Mouse (Mus musculus): ENCODE measurements around the gene Iqgap1. TPM values are rescaled to one million over a fixed set of nuclear protein-coding genes. Genes with fewer than 3 reads are reported as not detected.
A peak's percentile ranks its signal among the peaks of the same experiment; 100 is the strongest.

The Iqgap1 gene
- total RNA-seq, 2 experiments from 2014 or later: 74.3 to 74.9 TPM

GRCm38 (mm10) chr7:80816641-80817040, 9.1 kb downstream of the Iqgap1 start:
- DNase-seq: no peak
- intact Hi-C loops (cut with DNase I): no loop called here

DNA sequence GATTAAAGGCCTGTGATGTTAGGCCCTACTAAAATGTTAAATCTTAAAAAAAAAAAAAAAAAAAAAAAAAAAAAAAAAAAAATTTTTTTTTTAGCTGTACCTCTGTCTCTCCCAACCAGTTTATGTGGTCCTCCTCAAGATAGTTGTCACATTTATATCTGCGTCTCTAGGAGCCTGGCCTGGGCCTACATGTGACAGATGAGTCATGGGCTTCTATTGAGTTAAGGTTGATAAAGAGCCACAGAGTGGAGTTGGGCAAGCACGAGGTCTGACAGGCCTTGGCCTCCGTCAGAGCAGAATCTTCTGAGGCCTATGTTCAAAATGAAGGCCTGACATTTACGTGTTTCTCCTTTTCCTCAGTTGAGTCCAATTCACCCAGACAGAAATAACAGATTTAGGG, 12.4 kb downstream of the Iqgap1 start:
- DNase-seq: no peak
- intact Hi-C loops (cut with DNase I): no loop called here

- no peak for DNase-seq
- intact Hi-C loops (cut with DNase I): no loop called here
Observed at GRCm38 (mm10) chr7:80806331-80806730, 19.4 kb downstream of the Iqgap1 start.

- DNase-seq: peak; percentile 96
- intact Hi-C loops (cut with DNase I): loop anchor here (2.0 to 5.0 kb wide), 3 partner anchors 41 to 61 kb away; no protein-coding TSS in a partner anchor
Observed at GRCm38 (mm10) chr7:80803173-80803872, 22.5 kb downstream of the Iqgap1 start.

DNA sequence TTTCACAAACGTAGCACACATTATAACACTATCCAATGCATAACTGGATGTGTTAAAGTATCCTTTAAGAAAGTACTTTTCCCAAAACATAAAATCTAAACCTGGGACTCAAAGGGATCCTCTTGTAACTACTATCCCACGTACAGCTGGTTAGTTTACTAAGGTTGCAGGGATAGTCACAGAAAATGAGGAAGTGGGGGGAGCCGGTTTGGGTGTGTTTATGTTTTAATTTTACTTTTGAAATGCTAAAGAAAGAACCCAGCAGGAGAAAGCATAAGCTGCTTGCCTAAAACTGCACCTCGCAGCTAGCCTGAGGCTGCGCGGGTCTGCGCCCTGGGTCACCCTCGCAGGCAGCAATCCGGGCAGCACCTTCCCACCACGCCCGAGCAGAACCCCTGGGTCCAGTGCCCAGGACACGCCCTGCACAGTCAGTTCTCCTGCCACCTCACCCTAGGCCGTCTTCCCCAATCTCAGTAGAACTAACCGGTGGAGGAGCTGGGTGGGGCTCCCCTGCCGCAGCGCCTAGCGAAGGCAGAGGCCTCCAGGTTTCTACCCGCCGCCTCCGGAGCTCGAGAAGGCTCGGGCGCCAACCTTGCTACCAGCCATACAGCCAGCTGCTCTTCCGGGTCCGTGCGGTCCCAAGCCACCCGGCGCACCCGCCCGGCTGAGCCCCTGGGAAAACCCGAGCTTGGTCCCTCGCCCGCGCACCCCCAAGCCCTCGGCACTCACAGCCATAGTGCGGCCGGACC, 23.2 kb downstream of the Iqgap1 start:
- DNase-seq: peak in 1 of 2 experiments; percentile 75
- intact Hi-C loops (cut with DNase I): loop anchor here (2.0 to 5.0 kb wide), 3 partner anchors 42 to 60 kb away; no protein-coding TSS in a partner anchor

DNA sequence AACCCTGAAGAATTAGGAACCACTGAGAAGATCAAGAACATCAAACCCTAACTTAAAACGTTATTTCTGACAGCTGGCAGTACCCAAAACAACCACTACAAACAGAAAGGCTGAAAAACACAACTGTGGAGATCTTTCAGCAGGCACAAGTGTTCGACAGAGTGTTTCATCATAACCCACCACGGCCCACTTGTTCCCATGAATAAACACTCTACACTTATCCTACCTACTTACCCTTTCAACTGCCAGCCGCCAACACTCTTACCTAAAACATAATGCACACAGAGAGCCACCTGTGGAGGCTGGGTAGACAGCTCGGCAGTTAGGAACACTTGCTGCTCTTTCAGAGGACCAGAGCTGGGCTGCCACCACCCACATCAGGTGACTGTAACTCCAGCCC, 26.5 kb downstream of the Iqgap1 start:
- DNase-seq: no peak
- intact Hi-C loops (cut with DNase I): no loop called here

DNA sequence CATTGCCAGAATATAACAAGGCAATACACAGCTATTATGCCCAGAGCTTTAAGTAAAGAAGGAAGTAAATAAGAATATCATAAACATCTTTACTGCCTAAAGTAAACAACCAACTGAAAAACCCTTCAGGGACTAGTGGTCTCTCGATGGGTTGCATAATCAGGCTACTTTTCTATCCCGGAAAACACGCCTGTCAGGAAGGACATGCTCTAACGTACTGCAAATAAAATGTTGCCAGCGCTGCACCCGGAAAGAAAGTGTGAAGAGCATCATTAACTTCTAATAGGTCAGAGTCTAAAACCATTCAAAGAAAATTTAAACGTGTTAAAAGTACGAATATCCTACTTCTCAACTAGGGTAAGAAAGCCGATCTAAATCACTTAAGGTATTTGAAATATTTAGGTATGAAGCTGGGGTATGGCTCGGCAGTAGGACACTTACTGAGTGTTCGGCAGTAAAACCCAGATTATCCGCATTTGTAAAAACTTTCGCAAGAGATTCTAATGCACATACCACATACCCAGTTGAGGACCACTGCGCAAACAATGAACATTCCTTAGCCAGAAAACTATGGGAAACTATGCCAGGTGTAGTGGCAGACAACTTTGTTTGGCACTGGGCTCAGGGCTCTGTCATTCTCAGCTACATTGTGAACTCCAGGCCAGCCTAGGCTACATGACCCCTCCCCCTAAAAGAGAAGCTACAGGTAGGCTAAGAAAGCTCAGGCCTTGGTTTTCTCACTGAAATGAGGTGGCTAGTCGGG, 28.8 kb downstream of the Iqgap1 start:
- DNase-seq: no peak
- intact Hi-C loops (cut with DNase I): no loop called here

- intact Hi-C loops (cut with DNase I): no loop called here
- no peak for DNase-seq
Observed at GRCm38 (mm10) chr7:80796258-80796657, 29.5 kb downstream of the Iqgap1 start.

- DNase-seq: no peak
- intact Hi-C loops (cut with DNase I): no loop called here
Observed at GRCm38 (mm10) chr7:80789534-80789933, 36.2 kb downstream of the Iqgap1 start.

DNA sequence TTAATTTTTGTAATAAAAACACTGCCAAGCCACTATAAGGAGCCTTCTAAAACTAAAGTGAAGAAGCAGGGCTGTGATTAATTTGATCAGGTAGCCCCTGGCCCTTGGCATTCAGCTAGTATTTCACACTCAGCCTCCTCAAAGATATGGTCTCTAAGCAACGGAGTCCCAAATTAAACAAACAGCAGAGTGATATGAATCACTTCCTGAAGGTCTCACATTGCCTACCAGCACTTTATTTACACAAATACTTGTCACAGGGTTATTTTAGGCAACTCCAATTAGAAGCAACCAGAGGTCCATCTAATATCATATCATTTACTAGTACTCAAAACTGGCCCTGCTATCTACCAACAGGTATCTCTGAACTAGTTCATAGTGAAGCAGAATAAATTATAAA, 36.7 kb downstream of the Iqgap1 start:
- no peak for DNase-seq
- intact Hi-C loops (cut with DNase I): no loop called here

DNA sequence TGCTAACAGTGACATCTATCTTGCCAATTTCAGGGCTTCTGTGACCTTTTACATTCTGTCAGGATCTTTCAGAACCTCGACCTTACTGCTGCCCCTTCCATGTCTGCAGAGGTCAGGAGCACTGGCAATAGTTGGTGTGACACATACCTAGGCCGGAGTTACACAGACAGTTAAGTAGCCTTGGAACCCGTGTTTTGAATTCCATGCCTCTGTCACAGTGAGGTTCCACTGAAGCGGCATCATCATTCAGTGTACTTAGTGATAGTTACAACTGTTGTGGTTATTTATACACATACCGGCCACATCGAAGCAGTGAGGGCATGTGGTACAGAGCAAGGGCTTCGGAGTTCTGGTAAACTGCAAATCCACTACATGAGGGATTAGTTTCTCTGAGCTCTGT, 37.8 kb downstream of the Iqgap1 start:
- intact Hi-C loops (cut with DNase I): no loop called here
- no peak for DNase-seq

GRCm38 (mm10) chr7:80786746-80787145, 39.0 kb downstream of the Iqgap1 start:
- DNase-seq: peak; percentile 73 to 79
- intact Hi-C loops (cut with DNase I): no loop called here

DNA sequence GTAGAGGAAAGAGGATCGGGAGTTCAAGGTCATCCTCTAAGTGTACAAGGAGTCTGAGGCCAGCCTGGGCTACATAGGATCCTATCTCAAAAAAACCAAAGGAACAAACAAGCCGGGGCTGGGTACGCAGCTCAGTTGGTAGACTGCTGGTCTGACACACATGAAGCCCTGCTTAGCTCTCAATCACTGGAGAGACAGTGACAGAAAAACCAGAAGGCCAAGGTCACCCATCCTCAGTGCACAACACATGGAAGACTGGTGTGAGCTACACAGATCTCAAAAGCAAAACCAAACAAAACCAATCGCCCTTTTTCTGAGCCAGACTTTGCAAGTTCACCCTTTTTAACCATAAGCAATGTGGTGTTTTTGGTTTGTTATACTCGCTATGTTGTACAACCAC, 41.9 kb downstream of the Iqgap1 start:
- intact Hi-C loops (cut with DNase I): no loop called here

GRCm38 (mm10) chr7:80782155-80783109, 43.3 kb downstream of the Iqgap1 start:
- no peak for DNase-seq
- intact Hi-C loops (cut with DNase I): no loop called here

More for the DNA sequence above, 41.9 kb downstream of the Iqgap1 start:
- no peak for DNase-seq

DNA sequence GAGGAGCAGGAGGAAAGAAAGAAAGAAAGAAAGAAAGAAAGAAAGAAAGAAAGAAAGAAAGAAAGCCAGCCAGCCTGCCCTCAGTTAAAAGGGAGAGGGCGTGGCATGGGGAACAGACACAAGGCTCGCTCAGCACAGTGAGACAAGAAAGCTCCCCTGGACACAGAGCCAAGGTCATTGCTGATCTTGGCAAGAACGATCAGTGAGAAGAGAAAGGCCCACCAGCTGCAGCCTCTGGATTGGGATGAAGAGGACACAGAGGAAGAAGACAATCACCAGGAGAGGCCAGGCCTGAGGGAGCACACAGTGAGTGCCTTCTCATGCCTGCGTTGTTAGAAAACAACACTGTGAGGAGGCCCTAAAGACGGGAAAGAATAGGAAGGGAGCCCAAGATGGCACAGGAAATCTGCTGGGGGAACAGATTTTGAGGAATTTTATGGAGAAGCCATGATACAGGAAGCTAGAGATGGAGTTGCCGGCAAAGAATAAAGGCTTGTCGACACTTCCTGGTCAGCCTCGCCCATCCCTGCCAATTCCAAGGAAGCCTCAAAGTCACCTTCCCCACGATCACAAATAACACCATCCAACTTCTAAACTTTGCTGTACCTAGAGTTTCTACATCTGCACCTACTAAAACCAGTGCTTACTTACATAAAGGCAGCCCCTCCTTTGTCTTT, 44.2 kb downstream of the Iqgap1 start:
- DNase-seq: peak; percentile 78 to 81
- intact Hi-C loops (cut with DNase I): no loop called here

GRCm38 (mm10) chr7:80778958-80779669, 46.7 kb downstream of the Iqgap1 start:
- intact Hi-C loops (cut with DNase I): no loop called here
- DNase-seq: peak; percentile 67 to 74

DNA sequence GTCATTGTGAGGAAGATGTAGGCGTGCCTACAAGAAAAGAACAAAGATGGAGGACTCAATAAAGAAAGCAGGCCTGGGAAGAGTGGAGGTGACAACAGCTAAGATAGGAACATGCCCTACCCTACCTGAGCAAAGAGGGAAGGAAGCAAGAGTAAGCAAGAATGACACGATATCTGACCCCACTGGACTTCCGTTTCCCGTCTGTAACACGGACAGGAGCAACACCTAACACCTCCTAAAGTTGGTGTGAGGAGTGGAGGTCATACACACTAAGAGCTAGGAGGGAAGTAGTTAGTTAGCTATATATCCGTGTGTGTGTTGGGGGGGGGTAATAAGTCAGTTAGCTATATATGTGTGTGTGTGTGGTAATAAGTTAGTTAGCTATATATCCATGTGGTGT, 47.4 kb downstream of the Iqgap1 start:
- no peak for DNase-seq
- intact Hi-C loops (cut with DNase I): no loop called here

GRCm38 (mm10) chr7:80777151-80777550, 48.6 kb downstream of the Iqgap1 start:
- intact Hi-C loops (cut with DNase I): no loop called here
- no peak for DNase-seq

DNA sequence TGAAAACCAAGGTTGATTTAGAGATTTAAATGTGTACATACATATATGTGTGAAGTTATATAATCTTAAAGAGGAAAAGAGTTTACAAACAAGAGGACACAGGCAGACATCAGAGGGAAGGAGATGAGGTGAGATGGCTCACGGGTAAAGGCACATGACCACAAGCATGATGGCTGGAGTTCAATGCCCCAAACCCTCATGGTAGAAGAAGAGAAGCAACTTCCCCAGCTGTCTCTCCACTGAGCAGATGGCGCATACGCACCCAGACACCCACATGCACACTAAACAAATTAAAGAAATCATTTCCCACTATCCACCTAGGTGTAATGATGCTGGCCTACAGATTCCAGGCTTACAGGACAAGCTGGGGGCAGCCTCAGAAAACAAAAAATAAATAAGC, 49.7 kb downstream of the Iqgap1 start:
- intact Hi-C loops (cut with DNase I): no loop called here
- no peak for DNase-seq

All from heart, postnatal 10 days (tissue).